Mouse (Mus musculus): ENCODE measurements around the gene Adgrv1. TPM values are rescaled to one million over a fixed set of nuclear protein-coding genes. Genes with fewer than 3 reads are reported as not detected.
A peak's percentile ranks its signal among the peaks of the same experiment; 100 is the strongest.
"Not testable (repeated sequence)": the region's sequence is repeated elsewhere in the genome, so short reads cannot be mapped to it uniquely, and the experiment has no call there.

Adgrv1 gene
- 5.0 and 7.2 TPM in 2 replicates for polyA plus RNA-seq (2016; fragmentation: Nextera tagmentation; extraction: Ambion mirVana)

DNA sequence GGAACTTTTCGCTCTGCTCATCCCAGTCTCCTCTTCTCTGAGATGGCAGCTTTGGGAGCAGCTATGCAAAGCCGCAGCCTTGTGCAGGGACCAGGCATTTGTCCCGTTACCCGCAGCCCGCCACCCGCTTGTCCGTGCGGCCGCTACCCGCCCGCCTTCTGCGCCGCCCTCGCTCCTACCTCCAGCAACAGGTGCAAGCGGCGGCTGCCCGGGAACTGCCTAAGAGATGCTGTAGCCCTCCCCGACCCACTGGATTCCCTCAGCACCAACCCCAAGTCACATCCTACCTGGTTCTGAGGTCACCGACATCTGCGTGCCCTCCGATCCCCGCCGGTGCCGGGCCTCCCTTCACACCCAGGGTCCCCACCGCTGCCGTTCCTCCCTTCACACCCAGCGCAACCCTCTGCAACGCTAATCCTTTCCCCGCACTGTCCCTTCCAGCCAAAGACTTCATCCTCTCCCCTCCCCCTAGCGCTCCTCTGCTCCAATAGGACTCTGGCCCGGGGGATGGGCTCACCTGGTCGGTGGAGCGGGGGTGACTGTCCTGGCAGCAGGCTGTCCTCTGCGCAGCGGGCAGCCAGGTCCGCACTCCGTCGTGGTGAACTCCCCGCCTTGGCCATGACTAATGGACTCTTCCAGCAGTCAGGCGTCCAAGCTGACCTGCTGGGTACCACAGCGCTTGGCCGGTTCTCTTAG is at the start of gene Adgrv1:
Gene Adgrv1, minus strand, starts transcription at position 435 of the 696 bp plus-strand sequence.
- H3K9me3 ChIP-seq = no peaks in the 10 kb centered on the region
- H3K9ac ChIP-seq = peak within 1 kb of the TSS; percentile 25
- H3K27me3 ChIP-seq = peaks cover 20% of the 10 kb centered on the region
- H3K4me2 ChIP-seq (replicated peaks) = peak within 1 kb of the TSS; percentile 80
- peak within 1 kb of the TSS; percentile 46 for H3K4me3 ChIP-seq
- H3K4me1 ChIP-seq = 0 out of 2 replicates have a peak, but pooled peaks cover 7% of the 10 kb centered on the region
- peak; percentile 96 for ATAC-seq (ENCODE audit: insufficient number of reproducible peaks, insufficient read depth, low FRiP score, low TSS enrichment)
- H3K27ac ChIP-seq = no peak within 1 kb of the TSS
- H3K36me3 ChIP-seq = no peaks in the 10 kb centered on the region
- WGBS = under 1% methylated on average over 42 of the region's 42 CpGs

DNA sequence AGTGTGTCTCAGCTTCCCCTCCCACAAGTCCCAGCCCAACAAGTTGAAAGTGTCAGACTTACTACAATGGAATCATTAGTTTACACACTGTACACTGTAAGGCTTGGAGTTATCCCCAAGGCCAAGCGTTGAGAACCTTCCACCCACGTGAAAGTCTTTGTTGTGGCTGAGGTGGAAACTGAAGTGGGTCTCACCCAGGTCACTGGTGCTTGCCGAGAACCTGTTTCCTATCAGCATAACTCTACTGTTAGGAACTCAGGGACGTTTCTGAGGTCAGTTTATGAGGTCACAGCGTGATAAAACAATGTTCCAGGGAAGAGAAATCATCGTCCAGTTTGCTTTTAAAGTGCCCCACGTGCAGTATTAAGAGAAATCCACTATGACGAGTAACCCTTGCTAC is 42.4 kb upstream of the Adgrv1 start:
- Histone ChIP-seq H3K9ac (no peak overlapping the region), H3K9me3 (no peaks in the 10 kb centered on the region), H3K4me1 (no peaks in the 10 kb centered on the region), H3K27ac (no peak overlapping the region), H3K36me3 (peaks cover 26% of the 10 kb centered on the region), H3K27me3 (no peaks in the 10 kb centered on the region), H3K4me3 (no peak overlapping the region), H3K4me2 (replicated peaks) (no peak overlapping the region)
- no peak for ATAC-seq (ENCODE audit: insufficient number of reproducible peaks, insufficient read depth, low FRiP score, low TSS enrichment)
- WGBS = 75% methylated on average over 8 of the region's 8 CpGs

DNA sequence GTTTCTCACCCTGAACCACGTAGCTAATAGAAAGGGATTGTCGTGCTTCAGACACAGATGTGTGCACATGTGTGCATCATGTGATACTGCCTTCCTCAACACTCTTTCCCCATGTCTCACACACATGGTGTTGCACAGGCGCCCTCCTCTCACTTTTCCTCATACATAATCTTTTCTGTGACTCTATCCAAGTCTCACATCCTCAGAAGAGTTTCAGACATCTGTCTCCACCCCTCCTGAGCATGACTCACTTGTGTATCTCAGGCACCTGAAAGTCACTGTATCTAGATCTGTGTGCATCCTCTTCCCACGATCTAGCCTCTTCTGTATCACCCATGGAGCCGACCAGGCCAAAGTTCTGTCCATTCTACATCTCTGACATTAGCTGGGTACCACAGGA is 34.8 kb upstream of the Adgrv1 start:
- no peak overlapping the region for H3K9ac ChIP-seq
- H3K36me3 ChIP-seq = peaks cover 41% of the 10 kb centered on the region
- H3K27ac ChIP-seq = no peak overlapping the region
- H3K4me1 ChIP-seq = no peaks in the 10 kb centered on the region
- H3K4me2 ChIP-seq (replicated peaks) = no peak overlapping the region
- no peak for ATAC-seq (ENCODE audit: insufficient number of reproducible peaks, insufficient read depth, low FRiP score, low TSS enrichment)
- no peak overlapping the region for H3K4me3 ChIP-seq
- no peaks in the 10 kb centered on the region for H3K27me3 ChIP-seq
- 91% methylated on average over 5 of the region's 5 CpGs for WGBS
- no peaks in the 10 kb centered on the region for H3K9me3 ChIP-seq

DNA sequence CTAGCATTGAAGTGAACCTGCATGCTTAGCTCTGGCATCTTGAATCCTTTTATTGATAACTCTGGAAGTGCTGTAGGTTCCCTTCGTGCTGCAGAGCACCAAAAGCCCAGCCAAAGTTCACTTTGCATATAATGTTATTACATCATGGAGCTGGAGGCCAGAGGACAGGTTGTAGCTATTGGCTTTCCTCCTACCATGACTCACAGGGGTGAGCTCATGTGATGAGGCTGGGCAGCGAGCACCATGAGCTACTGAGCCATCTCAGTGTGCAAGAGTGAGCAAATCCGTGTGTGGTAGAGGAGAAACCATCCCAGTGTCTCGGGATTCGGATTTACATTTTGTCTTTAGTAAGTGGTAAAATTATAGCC is 31.4 kb upstream of the Adgrv1 start:
- no peaks in the 10 kb centered on the region for H3K4me1 ChIP-seq
- peaks cover 35% of the 10 kb centered on the region for H3K36me3 ChIP-seq
- no peaks in the 10 kb centered on the region for H3K9me3 ChIP-seq
- no peak overlapping the region for H3K4me2 ChIP-seq (replicated peaks)
- no peak overlapping the region for H3K9ac ChIP-seq
- no peaks in the 10 kb centered on the region for H3K27me3 ChIP-seq
- H3K4me3 ChIP-seq = no peak overlapping the region
- no peak overlapping the region for H3K27ac ChIP-seq
- ATAC-seq (ENCODE audit: insufficient number of reproducible peaks, insufficient read depth, low FRiP score, low TSS enrichment) = no peak
- 90% methylated on average over 5 of the region's 5 CpGs for WGBS

DNA sequence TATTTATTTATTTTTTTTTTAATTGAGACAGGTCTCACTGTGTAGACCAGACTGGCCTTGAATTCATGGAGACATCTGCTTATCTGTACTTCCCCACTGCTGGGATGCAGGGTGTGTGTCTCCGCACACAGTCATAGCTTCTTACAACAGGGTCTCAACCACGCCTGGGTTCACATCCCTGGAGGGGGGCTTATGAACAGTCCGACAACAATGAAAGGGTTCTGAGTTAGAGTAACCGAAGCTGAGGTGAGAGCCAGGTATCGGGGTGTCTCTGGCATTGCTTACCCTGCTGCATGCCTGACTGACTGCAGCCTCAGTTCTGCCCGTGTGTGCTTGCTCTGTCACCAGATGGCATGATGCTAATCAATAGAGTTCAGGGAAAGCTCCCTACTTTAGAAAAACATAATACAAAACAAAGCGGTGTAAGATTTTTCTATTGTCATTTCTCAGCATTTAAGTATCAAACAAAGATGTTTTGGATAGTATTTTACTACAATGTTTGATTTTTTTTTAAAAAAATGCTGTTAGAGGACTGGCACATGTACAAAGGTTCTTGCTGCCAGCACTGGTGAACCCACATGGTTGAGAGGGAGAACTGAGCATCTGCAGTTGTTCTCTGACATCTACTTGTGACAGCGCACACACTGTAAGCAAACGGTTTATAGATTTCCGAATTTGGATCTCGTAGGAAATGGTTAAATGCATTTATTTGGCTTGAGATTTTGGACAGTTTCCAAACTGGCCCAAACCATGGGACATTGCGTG is 30.8 kb upstream of the Adgrv1 start:
- no peak overlapping the region for H3K4me3 ChIP-seq
- H3K36me3 ChIP-seq = peaks cover 31% of the 10 kb centered on the region

DNA sequence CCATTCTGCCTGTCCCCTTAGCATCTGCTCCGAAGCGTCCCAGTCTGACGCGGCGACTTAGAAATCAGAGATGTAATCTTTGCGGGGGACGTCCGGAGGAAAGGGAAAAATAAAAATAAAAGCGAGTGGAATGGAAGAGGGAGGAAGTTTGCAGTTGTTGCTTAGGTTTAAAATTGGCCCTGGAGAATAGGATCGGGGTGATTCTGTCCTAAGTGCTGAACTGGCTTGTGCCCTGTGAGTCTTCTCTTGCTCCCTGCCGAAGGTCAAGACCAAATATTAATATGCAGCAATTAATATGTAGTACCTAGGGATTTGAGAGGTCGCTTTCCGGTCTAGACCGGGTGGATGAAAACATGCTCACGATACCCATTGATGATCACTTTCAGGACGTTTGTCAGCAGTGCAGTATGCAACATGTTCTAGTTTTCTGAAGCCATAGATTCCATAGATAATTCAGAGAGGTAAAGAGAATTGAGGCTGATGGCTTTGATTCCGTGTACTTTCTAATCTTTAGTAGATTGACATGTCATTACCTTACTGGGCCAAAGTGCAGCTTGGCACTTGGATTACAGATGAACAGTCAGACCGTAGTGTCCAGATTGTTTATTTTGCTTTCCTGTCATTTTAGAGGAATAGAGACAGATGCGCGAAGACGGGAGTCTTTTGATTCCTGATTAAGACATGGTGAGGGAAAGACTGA is 25.2 kb upstream of the Adgrv1 start:
- no peaks in the 10 kb centered on the region for H3K9me3 ChIP-seq
- H3K36me3 ChIP-seq = no peaks in the 10 kb centered on the region
- H3K4me2 ChIP-seq (replicated peaks) = peak overlapping the region; percentile 64
- H3K27me3 ChIP-seq = no peaks in the 10 kb centered on the region
- H3K9ac ChIP-seq = peak overlapping the region; percentile 59
- H3K27ac ChIP-seq = peak overlapping the region; percentile 87; the same call in 1 of the 2 replicates
- peaks cover 10% of the 10 kb centered on the region; the same call in 1 of the 2 replicates for H3K4me1 ChIP-seq
- 10% methylated on average over 21 of the region's 21 CpGs for WGBS
- peak overlapping the region; percentile 62 for H3K4me3 ChIP-seq
- peak; percentile 17; the same call in 1 of the 2 replicates for ATAC-seq (ENCODE audit: insufficient number of reproducible peaks, insufficient read depth, low FRiP score, low TSS enrichment)

More for the DNA sequence above, 30.8 kb upstream of the Adgrv1 start:
- H3K27me3 ChIP-seq = no peaks in the 10 kb centered on the region
- H3K9me3 ChIP-seq = no peaks in the 10 kb centered on the region
- WGBS = 86% methylated on average over 12 of the region's 12 CpGs
- no peak overlapping the region for H3K27ac ChIP-seq
- H3K4me1 ChIP-seq = peaks cover 3% of the 10 kb centered on the region; the same call in 1 of the 2 replicates
- no peak overlapping the region for H3K4me2 ChIP-seq (replicated peaks)
- ATAC-seq (ENCODE audit: insufficient number of reproducible peaks, insufficient read depth, low FRiP score, low TSS enrichment) = no peak
- H3K9ac ChIP-seq = no peak overlapping the region

DNA sequence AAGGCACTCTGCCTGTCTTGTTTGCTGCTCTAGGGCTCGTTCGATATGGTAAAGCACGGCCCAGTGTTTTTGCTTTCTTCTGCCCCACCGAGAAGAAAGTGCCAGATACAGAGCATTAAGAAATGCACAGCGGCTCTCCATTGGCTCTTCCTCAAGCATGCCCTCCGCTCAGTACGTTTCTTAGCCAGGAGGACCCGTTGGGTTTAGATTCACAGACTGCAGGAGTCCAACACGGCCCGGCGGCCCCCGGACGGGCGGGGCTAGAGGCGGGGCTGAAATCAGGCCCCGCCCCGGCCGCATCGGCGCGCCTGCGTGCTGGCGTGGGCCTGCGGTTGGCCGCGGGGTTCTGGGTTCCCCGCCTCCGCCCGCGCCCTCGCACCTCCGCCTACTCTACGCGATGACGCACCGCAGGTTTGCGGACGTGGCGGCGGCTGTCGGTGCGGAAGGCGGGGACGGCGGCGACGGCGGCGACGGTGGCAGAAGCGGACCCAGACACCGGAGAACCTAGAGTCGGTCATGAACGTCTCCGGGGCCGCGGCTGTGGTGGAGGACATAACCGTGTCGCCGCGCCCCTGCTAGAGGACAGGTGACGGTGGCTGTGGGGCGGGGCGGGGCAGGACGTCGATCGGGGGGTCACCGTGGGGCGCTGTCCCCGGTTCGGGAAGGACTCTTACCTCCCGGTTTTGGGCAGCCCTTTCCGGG is 24.5 kb upstream of the Adgrv1 start, which contains the start of gene Lysmd3:
Gene Lysmd3, plus strand, starts transcription at position 313 of the 702 bp plus-strand sequence.
- Histone ChIP-seq H3K27ac (peak within 1 kb of the TSS; percentile 87), H3K4me1 (peaks cover 10% of the 10 kb centered on the region; the same call in 1 of the 2 replicates), H3K9ac (peak within 1 kb of the TSS; percentile 59), H3K4me3 (peak within 1 kb of the TSS; percentile 62), H3K4me2 (replicated peaks) (peak within 1 kb of the TSS; percentile 64), H3K27me3 (no peaks in the 10 kb centered on the region), H3K36me3 (no peaks in the 10 kb centered on the region), H3K9me3 (no peaks in the 10 kb centered on the region)
- under 1% methylated on average over 72 of the region's 73 CpGs for WGBS
- ATAC-seq (ENCODE audit: insufficient number of reproducible peaks, insufficient read depth, low FRiP score, low TSS enrichment) = peak; percentile 98

DNA sequence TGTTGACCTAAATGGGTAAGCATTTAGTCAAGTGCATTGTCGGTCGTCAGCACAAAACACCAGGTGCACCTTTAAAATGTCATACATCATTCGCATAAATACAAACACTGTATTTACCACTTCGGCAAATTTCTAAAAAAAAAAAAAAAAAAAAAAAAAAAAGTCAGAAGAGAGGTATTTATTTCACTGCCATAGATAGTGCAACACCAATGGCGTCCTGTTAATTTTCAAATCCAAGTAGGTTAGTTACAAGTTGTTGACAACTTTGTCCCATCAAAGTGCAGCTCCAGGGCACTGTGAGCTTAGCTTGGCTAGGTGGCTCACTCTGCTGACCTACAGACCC is 24.0 kb upstream of the Adgrv1 start:
- Histone ChIP-seq H3K9me3 (no peaks in the 10 kb centered on the region), H3K36me3 (no peaks in the 10 kb centered on the region), H3K27me3 (no peaks in the 10 kb centered on the region), H3K4me3 (peak overlapping the region; percentile 62), H3K4me1 (peaks cover 10% of the 10 kb centered on the region; the same call in 1 of the 2 replicates), H3K9ac (peak overlapping the region; percentile 34; the same call in 1 of the 2 replicates), H3K4me2 (replicated peaks) (peak overlapping the region; percentile 64), H3K27ac (peak overlapping the region; percentile 87)
- ATAC-seq (ENCODE audit: insufficient number of reproducible peaks, insufficient read depth, low FRiP score, low TSS enrichment) = no peak
- WGBS = 14% methylated on average over 5 of the region's 5 CpGs

DNA sequence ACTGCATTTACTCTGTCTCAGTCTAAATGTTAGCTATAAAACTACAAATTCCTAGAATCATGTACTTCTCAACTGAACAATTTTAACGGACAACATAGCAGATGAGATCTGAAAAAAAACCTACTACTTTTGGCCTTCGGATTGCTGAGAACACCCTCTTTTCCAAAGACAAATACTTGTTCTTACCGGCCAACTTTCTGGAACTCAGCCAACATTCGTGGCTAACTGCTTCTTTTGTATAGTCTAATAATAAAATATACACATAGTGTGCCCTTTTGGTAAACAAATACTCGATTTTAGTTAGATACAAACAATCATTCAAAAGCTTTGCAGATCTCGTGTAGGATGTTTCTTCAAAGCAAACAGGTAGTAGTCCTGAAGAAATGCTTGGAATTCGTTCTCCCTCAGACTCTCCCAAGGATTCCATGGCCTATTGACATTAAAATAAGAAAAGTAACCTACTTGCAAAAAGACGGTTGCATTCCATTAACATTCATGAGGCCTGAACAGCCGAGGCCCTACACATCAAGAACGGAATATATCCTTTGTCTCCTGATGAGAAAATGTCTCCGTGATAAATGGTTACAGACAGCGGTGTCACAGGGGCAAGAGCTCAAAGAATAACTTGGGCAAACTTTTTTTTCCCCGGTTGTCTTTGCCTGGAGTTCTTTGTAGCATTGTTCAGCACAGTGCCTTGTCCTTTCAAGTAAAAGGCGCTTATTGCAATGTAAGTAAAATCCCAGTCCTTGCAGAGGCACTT is 23.3 kb upstream of the Adgrv1 start:
- Histone ChIP-seq H3K9me3 (no peaks in the 10 kb centered on the region), H3K9ac (no peak overlapping the region), H3K27ac (peak overlapping the region; percentile 25; the same call in 1 of the 2 replicates), H3K4me3 (no peak overlapping the region), H3K36me3 (no peaks in the 10 kb centered on the region), H3K4me1 (peaks cover 10% of the 10 kb centered on the region; the same call in 1 of the 2 replicates), H3K27me3 (no peaks in the 10 kb centered on the region), H3K4me2 (replicated peaks) (peak overlapping the region; percentile 64)
- ATAC-seq (ENCODE audit: insufficient number of reproducible peaks, insufficient read depth, low FRiP score, low TSS enrichment) = no peak
- 24% methylated on average over 14 of the region's 14 CpGs for WGBS

DNA sequence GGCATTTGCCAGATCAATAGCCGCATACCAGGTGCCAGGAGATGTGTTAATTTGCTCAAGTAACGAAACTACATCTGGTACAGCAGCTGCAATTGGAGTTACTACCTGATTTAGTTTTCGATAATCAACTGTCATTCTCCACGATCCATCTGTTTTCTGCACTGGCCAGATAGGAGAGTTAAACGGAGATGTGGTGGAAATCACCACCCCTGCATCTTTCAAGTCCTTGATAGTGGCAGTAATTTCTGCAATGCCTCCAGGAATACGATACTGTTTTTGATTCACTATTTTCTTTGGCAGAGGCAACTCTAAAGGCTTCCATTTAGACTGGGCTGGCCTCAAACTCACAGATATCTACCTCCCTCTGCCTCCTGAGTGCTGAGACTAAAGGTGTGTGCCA is 17.4 kb upstream of the Adgrv1 start:
- not testable (repeated sequence) for H3K27ac ChIP-seq; H3K9ac ChIP-seq; H3K9me3 ChIP-seq; ATAC-seq (ENCODE audit: insufficient number of reproducible peaks, insufficient read depth, low FRiP score, low TSS enrichment); H3K27me3 ChIP-seq; H3K4me2 ChIP-seq (replicated peaks); H3K36me3 ChIP-seq; H3K4me1 ChIP-seq; H3K4me3 ChIP-seq
- 73% methylated on average over 5 of the region's 6 CpGs for WGBS

Data from embryonic facial prominence, embryonic 12.5 days (tissue).